Mouse (Mus musculus): ENCODE data around the gene Dmrt1. TPM values are rescaled to one million over a fixed set of nuclear protein-coding genes. Genes with fewer than 3 reads are reported as not detected.

The Dmrt1 gene
- polyA plus RNA-seq, 1 experiment, result not detected

DNA sequence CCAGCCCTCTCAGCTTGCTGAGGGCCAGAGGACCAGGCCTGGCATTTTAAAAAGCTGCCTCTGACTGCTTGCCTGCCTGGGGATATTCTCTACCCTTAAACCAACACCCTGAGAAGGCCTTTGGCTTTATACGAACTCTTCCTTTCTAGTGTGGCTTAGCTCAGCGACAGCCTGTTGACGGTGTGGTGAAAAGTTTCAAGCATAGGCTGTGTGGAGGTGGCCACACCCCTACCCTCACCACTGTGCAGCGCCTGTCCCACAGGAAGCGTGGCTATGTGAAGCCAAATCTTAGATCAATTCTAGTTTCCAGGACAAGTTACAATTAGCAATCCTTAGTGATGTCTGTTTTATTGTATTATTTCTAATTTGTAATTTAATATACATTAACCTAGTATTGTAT is 44.9 kb downstream of the Dmrt1 start:
- Histone ChIP-seq H3K4me3 (replicated peaks; ENCODE audit: extremely low read depth, low read depth, low read length) (no peak overlapping the region), H3K4me1 (ENCODE audit: control insufficient read depth, insufficient read depth, low read length) (no peaks in the 10 kb centered on the region)
- WGBS, result 53% methylated on average over 5 of the region's 5 CpGs
- TF ChIP-seq CTCF (IDR thresholded peaks at IDR 0.05; ENCODE audit: insufficient read depth, low read length) (no peak), POLR2A (IDR thresholded peaks at IDR 0.05; ENCODE audit: borderline replicate concordance, extremely low read depth, low read depth, low read length) (no peak)
- no peak for DNase-seq

GRCm38 (mm10) chr19:25551053-25551452 is 45.6 kb downstream of the Dmrt1 start:
- no peak for DNase-seq
- TF ChIP-seq CTCF (IDR thresholded peaks at IDR 0.05; ENCODE audit: insufficient read depth, low read length), result no peak
- WGBS, result 55% methylated on average over 5 of the region's 5 CpGs
- H3K4me3 ChIP-seq (replicated peaks; ENCODE audit: extremely low read depth, low read depth, low read length), result no peak overlapping the region
- H3K4me1 ChIP-seq (ENCODE audit: control insufficient read depth, insufficient read depth, low read length), result no peaks in the 10 kb centered on the region

DNA sequence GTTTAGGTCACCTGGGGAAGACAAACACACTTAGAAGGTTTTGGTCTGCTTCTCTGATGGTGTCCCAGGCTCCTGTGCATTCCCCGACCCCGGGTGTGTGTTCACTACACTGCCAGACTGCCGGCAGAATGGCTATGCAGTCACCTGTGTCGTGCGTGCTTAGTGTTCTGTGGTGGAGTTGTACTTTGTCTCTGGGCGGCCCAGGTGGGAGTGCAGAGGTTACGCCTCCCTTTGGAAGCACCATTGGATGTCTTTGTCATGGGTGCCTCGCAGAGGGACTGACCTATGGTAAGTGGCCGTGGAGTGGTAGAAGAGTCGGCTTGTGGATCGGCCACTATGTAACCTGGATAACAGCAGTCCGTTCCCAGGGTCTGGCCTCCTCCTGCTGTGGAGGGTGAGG is 59.0 kb downstream of the Dmrt1 start:
- no peak for TF ChIP-seq CTCF (IDR thresholded peaks at IDR 0.05; ENCODE audit: insufficient read depth, low read length)
- no peak for TF ChIP-seq POLR2A (IDR thresholded peaks at IDR 0.05; ENCODE audit: borderline replicate concordance, extremely low read depth, low read depth, low read length)
- DNase-seq, result no peak
- no peaks in the 10 kb centered on the region for H3K4me1 ChIP-seq (ENCODE audit: control insufficient read depth, insufficient read depth, low read length)
- WGBS, result 69% methylated on average over 12 of the region's 12 CpGs
- no peak overlapping the region for H3K4me3 ChIP-seq (replicated peaks; ENCODE audit: extremely low read depth, low read depth, low read length)

GRCm38 (mm10) chr19:25569778-25570177 is 64.4 kb downstream of the Dmrt1 start:
- no peak for DNase-seq
- TF ChIP-seq CTCF (IDR thresholded peaks at IDR 0.05; ENCODE audit: insufficient read depth, low read length) (no peak), POLR2A (IDR thresholded peaks at IDR 0.05; ENCODE audit: borderline replicate concordance, extremely low read depth, low read depth, low read length) (no peak)
- no peak overlapping the region for H3K4me3 ChIP-seq (replicated peaks; ENCODE audit: extremely low read depth, low read depth, low read length)
- 56% methylated on average over 7 of the region's 7 CpGs for WGBS
- no peaks in the 10 kb centered on the region for H3K4me1 ChIP-seq (ENCODE audit: control insufficient read depth, insufficient read depth, low read length)

GRCm38 (mm10) chr19:25574431-25574830 is 69.0 kb downstream of the Dmrt1 start:
- WGBS, result 21% methylated on average over 10 of the region's 10 CpGs
- no peak for DNase-seq
- no peak for TF ChIP-seq POLR2A (IDR thresholded peaks at IDR 0.05; ENCODE audit: borderline replicate concordance, extremely low read depth, low read depth, low read length)
- no peak for TF ChIP-seq CTCF (IDR thresholded peaks at IDR 0.05; ENCODE audit: insufficient read depth, low read length)
- H3K4me3 ChIP-seq (replicated peaks; ENCODE audit: extremely low read depth, low read depth, low read length), result no peak overlapping the region
- no peaks in the 10 kb centered on the region for H3K4me1 ChIP-seq (ENCODE audit: control insufficient read depth, insufficient read depth, low read length)

DNA sequence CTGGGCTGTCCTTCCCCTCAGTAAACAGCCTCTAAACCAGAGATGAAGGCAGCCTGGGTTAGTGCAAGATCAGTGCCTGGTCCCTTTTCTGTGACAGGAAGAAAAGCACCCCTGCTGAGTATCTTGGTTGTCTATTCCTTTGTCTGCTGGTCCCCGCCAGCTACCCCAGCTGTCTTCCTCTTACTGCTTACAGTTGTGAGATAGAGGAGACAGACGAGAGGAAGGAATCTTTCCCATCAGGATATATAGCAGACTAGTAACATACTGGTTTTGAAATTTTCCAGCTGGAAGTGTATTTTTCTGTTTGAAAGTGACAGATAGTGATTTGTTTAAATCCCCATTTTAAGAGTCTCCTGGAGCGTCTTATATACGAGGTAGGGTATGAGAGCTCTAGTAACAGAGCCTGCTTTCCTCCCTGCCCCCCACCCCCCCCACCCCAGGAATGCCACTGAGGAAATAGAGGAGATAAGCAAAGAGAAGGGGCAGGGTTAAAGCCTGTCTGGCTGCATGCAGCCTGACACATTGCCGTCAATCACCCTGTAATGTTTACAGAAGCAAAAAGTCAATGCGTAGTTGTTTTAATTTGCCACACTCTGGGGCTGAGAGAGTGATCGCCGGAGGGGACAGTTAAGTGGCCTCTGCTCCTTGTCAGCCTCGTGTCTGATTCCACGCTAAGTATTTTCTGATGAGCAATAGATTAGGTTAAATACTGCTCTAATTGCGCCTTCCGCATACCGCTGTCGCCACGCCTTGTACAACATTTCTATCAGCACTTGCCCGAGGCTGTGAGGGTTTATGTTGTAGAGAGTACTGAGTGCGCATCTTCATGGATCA is 69.8 kb downstream of the Dmrt1 start:
- WGBS, result 5% methylated on average over 17 of the region's 17 CpGs
- no peak overlapping the region for H3K4me3 ChIP-seq (replicated peaks; ENCODE audit: extremely low read depth, low read depth, low read length)
- no peak for DNase-seq
- TF ChIP-seq CTCF (IDR thresholded peaks at IDR 0.05; ENCODE audit: insufficient read depth, low read length) (no peak), POLR2A (IDR thresholded peaks at IDR 0.05; ENCODE audit: borderline replicate concordance, extremely low read depth, low read depth, low read length) (no peak)
- H3K4me1 ChIP-seq (ENCODE audit: control insufficient read depth, insufficient read depth, low read length), result no peaks in the 10 kb centered on the region

- Histone ChIP-seq H3K4me3 (replicated peaks; ENCODE audit: extremely low read depth, low read depth, low read length) (no peak overlapping the region), H3K4me1 (ENCODE audit: control insufficient read depth, insufficient read depth, low read length) (no peaks in the 10 kb centered on the region)
- DNase-seq, result no peak
- 95% methylated on average over 2 of the region's 2 CpGs for WGBS
- TF ChIP-seq POLR2A (IDR thresholded peaks at IDR 0.05; ENCODE audit: borderline replicate concordance, extremely low read depth, low read depth, low read length) (no peak), CTCF (IDR thresholded peaks at IDR 0.05; ENCODE audit: insufficient read depth, low read length) (no peak)
These were observed 72.9 kb downstream of the Dmrt1 start for GRCm38 (mm10) chr19:25578358-25578757.

DNA sequence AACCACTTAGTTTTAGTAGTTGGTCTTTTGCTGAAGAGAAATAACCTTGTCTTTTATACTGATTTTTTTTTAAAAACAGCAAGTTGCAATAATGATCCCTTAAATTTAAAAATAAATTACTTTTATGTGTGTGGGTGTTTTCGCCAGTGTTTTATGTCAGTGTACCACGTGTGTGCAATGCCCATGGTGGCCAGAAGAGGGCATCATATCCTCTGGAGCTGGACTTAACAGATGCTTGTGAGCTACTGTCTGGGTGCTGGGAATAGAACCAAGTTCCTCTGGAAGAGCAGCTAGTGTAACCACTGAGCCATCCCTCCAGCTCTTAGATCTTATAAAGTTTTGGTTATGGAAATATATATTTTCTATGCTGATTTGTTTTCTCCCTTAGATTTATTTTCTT is 74.0 kb downstream of the Dmrt1 start:
- DNase-seq, result no peak
- 94% methylated on average over 2 of the region's 2 CpGs for WGBS
- no peaks in the 10 kb centered on the region for H3K4me1 ChIP-seq (ENCODE audit: control insufficient read depth, insufficient read depth, low read length)
- no peak overlapping the region for H3K4me3 ChIP-seq (replicated peaks; ENCODE audit: extremely low read depth, low read depth, low read length)
- TF ChIP-seq POLR2A (IDR thresholded peaks at IDR 0.05; ENCODE audit: borderline replicate concordance, extremely low read depth, low read depth, low read length) (no peak), CTCF (IDR thresholded peaks at IDR 0.05; ENCODE audit: insufficient read depth, low read length) (0 out of 2 replicates have a peak, but pooled peaks have one; percentile 3)

DNA sequence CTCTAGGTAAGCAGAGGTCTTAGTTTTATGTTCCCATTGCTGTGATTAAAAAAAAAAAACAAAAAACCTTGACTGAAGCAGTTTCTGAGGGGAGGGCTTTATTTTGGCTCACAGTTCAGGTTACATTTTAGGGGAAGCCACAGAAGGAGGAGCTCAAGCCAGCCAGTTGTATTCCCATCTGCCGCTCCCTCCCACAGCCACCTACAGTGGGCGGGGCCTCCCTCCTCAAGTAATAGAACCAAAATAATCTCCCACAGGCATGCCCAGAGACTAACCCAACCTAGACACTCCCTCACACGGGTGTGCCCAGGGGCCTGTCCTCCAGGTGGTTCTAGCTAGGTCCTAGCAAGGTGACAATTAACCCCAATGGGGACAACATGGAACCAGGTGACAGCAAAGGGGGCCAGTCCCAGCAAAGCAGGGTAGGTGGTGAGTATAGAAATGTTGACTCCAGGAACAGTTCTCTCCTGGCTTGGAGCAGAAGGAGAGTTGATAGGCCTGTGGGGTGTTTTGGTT is 92.4 kb downstream of the Dmrt1 start:
- no peak for TF ChIP-seq POLR2A (IDR thresholded peaks at IDR 0.05; ENCODE audit: borderline replicate concordance, extremely low read depth, low read depth, low read length)
- no peak for TF ChIP-seq CTCF (IDR thresholded peaks at IDR 0.05; ENCODE audit: insufficient read depth, low read length)
- no peak for DNase-seq
- no peak overlapping the region for H3K4me3 ChIP-seq (replicated peaks; ENCODE audit: extremely low read depth, low read depth, low read length)
- no peaks in the 10 kb centered on the region for H3K4me1 ChIP-seq (ENCODE audit: control insufficient read depth, insufficient read depth, low read length)
- 66% methylated on average over 3 of the region's 3 CpGs for WGBS

DNA sequence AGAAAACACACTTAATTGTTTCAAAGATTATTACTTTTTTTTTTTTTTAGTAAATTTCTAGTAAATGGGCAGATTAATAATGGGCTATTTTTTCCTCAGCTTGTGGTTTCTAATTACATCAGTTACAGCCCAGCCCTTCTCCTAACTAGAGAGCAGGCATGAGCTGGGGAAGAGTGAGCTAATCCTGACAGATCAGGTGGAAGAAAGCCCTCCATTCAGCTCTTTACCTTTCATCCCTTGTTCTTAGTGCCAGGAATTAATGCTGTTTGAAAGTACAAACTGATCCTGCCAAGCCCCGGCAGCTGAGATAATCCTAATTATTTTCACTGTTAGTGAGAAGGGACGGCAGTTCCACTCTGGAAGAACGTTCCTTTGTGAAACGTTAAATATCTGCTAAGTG is 93.2 kb downstream of the Dmrt1 start:
- TF ChIP-seq CTCF (IDR thresholded peaks at IDR 0.05; ENCODE audit: insufficient read depth, low read length) (no peak), POLR2A (IDR thresholded peaks at IDR 0.05; ENCODE audit: borderline replicate concordance, extremely low read depth, low read depth, low read length) (no peak)
- Histone ChIP-seq H3K4me3 (replicated peaks; ENCODE audit: extremely low read depth, low read depth, low read length) (no peak overlapping the region), H3K4me1 (ENCODE audit: control insufficient read depth, insufficient read depth, low read length) (no peaks in the 10 kb centered on the region)
- DNase-seq, result no peak
- 18% methylated on average over 4 of the region's 4 CpGs for WGBS
